Comparison of ENCODE assay signal across 17 mouse cellular contexts in genomic region chr13:106662195-106662594, GRCm38 (mm10).
"Had no signal": no experiment of that assay in that cellular context is flagged by ENCODE, and none has a peak within 500 bp of the region (broad histone marks: within the 10 kb centered on the region; RNA-seq: fewer than 3 reads in every experiment).

No protein-coding gene starts in this region.

- DNase-seq: left cerebral cortex, postnatal 4 days; liver; liver, embryonic 13.5 days; liver, postnatal 0 days; lung, adult 18-20 months; lung, adult 2 months; lung, embryonic 14.5 days; lung, postnatal 10 days; lung, postnatal 14 days; lung, postnatal 36 days; lung, postnatal 4 days; midbrain, embryonic 14.5 days had no signal

- ATAC-seq: liver, embryonic 12.5 days; liver, postnatal 0 days; lung, postnatal 0 days; midbrain, embryonic 13.5 days; midbrain, embryonic 15.5 days; midbrain, embryonic 16.5 days had no signal
